Mouse (Mus musculus): ENCODE measurements at regions not wholly inside any gene's neighbourhood (a gene's known extent, or its start where the extent isn't known, plus 50 kb on each side); places are given as distances from the start of the nearest gene placed in this dataset.

- no peaks in the 10 kb centered on the region for H3K27me3 ChIP-seq (ENCODE audit: control insufficient read depth, insufficient read depth, low read length)
- WGBS: 72% methylated on average over 2 of the region's 2 CpGs
- DNase-seq (ENCODE audit: low read depth in 1 of 2, low spot score in 2 of 2): no peak
- H3K4me1 ChIP-seq (ENCODE audit: control insufficient read depth, insufficient read depth, insufficient read length): no peaks in the 10 kb centered on the region
- no peak for TF ChIP-seq CTCF (IDR thresholded peaks at IDR 0.05; ENCODE audit: extremely low read depth, insufficient read depth, insufficient read length, insufficient replicate concordance)
- TF ChIP-seq POLR2A (IDR thresholded peaks at IDR 0.05; ENCODE audit: low read depth, low read length): no peak
- no peak overlapping the region for H3K4me3 ChIP-seq (ENCODE audit: extremely low read depth, insufficient read depth, insufficient read length)
- H3K36me3 ChIP-seq (ENCODE audit: control insufficient read depth, insufficient read depth, low read length): no peaks in the 10 kb centered on the region
- H3K27ac ChIP-seq (ENCODE audit: insufficient read depth, low read length): no peak overlapping the region
These were observed 506.1 kb upstream of the Plxna2 start for GRCm38 (mm10) chr1:194111931-194112330.

DNA sequence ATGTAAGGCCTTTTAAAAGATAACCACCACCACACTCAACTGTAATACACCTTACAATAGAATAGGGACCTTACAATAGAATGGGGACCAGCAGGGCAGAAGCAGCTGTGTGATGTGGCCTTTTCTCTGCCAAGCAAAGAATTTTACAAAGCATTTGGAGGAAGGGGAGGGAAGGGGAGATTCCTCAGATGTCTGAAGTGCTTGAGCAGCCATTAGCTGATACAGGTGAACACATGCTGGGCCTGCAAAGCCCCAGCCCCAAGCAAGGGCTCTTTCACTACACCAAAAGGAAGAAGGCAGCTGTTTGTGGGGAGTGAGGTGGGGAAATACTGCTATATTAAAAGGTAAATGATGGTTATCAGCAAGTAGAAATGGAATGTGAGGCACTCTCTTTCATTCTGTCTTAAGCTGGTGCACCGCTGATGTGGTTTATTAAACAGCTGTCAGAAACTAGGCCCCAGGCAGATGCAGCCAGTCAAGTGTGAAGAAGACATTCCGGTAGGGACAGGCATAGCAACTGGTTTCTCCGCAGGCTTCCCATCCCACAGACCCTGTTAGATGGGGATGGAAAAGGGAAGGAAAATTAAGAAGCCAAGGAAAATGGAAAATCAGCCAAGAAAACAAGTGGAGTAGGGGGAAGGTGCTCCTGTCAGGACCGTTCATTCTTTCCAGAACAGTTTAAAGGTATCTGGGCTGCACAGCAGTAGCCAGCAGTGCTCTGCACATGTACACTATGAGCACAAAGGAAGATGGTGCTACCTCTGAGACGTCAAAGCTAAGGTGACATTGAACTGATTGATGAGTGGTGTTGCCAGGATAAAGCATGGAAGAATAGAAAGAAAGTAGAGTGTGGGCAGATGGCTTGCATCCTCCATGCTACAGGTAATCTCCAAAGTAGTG, 508.6 kb upstream of the Plxna2 start:
- H3K27ac ChIP-seq (ENCODE audit: insufficient read depth, low read length): no peak overlapping the region
- H3K36me3 ChIP-seq (ENCODE audit: control insufficient read depth, insufficient read depth, low read length): no peaks in the 10 kb centered on the region
- TF ChIP-seq POLR2A (IDR thresholded peaks at IDR 0.05; ENCODE audit: low read depth, low read length): no peak
- TF ChIP-seq CTCF (IDR thresholded peaks at IDR 0.05; ENCODE audit: extremely low read depth, insufficient read depth, insufficient read length, insufficient replicate concordance): no peak
- no peaks in the 10 kb centered on the region for H3K4me1 ChIP-seq (ENCODE audit: control insufficient read depth, insufficient read depth, insufficient read length)
- 85% methylated on average over 5 of the region's 5 CpGs for WGBS
- no peak overlapping the region for H3K4me3 ChIP-seq (ENCODE audit: extremely low read depth, insufficient read depth, insufficient read length)
- no peaks in the 10 kb centered on the region for H3K27me3 ChIP-seq (ENCODE audit: control insufficient read depth, insufficient read depth, low read length)
- no peak for DNase-seq (ENCODE audit: low read depth in 1 of 2, low spot score in 2 of 2)

DNA sequence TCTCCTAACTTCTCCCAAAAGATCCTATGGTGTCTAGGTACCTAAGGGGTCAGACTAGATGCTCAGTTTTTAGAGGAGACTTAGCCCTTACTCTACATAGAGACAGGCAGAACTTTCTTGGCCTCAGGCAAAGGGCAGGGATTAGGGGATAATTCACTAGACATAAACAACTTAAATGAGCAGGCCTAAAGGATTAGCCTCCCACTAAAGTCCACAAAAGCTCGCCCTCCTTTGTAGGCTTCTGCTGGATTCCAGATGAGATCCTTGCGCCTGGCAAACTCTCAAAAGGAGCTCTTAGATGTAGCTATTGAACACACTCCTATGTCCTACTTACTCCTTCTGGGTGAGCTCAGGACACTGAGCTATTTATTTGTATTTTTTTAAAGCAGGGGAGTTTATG, 509.9 kb upstream of the Plxna2 start:
- no peak overlapping the region for H3K4me3 ChIP-seq (ENCODE audit: extremely low read depth, insufficient read depth, insufficient read length)
- H3K27ac ChIP-seq (ENCODE audit: insufficient read depth, low read length): no peak overlapping the region
- H3K36me3 ChIP-seq (ENCODE audit: control insufficient read depth, insufficient read depth, low read length): no peaks in the 10 kb centered on the region
- TF ChIP-seq POLR2A (IDR thresholded peaks at IDR 0.05; ENCODE audit: low read depth, low read length): no peak
- no peak for TF ChIP-seq CTCF (IDR thresholded peaks at IDR 0.05; ENCODE audit: extremely low read depth, insufficient read depth, insufficient read length, insufficient replicate concordance)
- no peaks in the 10 kb centered on the region for H3K4me1 ChIP-seq (ENCODE audit: control insufficient read depth, insufficient read depth, insufficient read length)
- no peak for DNase-seq (ENCODE audit: low read depth in 1 of 2, low spot score in 2 of 2)
- H3K27me3 ChIP-seq (ENCODE audit: control insufficient read depth, insufficient read depth, low read length): no peaks in the 10 kb centered on the region
- 92% methylated on average over 2 of the region's 2 CpGs for WGBS

DNA sequence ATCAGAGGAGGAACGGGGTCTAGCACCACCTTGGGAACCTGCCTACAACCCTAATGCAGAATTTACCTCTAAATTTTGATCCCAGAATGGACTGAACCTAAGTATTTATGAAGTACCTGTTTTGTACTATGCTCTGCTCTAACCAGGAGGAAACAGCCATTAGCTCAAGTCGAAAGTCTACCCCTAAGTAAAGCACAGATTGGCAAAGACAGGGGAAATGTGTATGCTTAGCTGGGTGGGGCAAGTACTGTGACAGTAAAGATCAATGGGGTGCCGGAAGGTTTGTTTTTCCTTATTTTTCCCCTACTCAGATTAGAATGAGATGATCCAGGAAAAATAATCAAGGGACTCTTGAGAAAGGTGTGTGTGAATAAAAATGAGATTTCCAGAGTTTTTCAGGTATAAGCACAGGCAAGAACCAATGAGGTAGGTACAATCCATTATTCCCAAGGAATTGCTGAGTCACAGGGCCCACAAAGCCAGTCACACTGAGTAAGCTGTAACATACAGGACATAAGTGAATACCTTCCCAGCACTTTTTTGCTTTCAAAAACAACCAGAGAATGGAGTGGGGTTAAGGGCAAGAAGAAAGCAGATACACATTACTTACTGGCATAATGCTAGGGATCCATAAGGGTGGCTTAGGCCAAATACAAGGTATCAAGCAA, 510.6 kb upstream of the Plxna2 start:
- TF ChIP-seq POLR2A (IDR thresholded peaks at IDR 0.05; ENCODE audit: low read depth, low read length) (no peak), CTCF (IDR thresholded peaks at IDR 0.05; ENCODE audit: extremely low read depth, insufficient read depth, insufficient read length, insufficient replicate concordance) (no peak)
- 81% methylated on average over 3 of the region's 3 CpGs for WGBS
- no peak for DNase-seq (ENCODE audit: low read depth in 1 of 2, low spot score in 2 of 2)
- Histone ChIP-seq H3K4me1 (ENCODE audit: control insufficient read depth, insufficient read depth, insufficient read length) (no peaks in the 10 kb centered on the region), H3K4me3 (ENCODE audit: extremely low read depth, insufficient read depth, insufficient read length) (no peak overlapping the region), H3K27ac (ENCODE audit: insufficient read depth, low read length) (no peak overlapping the region), H3K36me3 (ENCODE audit: control insufficient read depth, insufficient read depth, low read length) (no peaks in the 10 kb centered on the region), H3K27me3 (ENCODE audit: control insufficient read depth, insufficient read depth, low read length) (no peaks in the 10 kb centered on the region)

DNA sequence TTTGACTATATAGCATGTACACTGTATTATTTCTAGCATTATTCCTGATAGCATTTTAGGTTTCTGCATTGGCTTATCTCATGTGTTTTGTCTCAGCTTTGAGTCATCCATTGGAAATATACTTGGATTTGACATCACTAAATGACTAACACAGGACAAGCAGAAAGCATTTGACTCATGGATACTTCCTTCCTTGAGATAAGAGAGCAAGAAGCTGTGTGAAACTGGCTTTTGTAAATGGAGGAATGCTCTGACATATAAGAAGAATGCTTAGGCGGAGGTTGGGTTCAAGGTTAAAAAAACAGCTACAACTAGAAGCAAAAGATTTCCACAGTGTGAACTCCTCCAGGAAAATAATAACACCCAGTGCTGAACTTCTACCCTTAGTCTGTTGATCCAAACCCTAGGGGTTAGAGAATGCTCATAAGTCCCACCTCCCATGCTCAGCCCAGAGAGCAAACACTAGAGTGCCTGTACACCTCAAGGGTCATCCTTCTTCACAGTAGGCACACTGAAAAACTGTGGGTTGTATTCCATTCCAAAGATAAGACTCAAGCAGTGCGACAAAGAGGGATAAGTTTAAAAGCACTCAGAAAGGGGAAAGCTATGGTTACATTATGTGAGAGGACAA, 528.0 kb upstream of the Plxna2 start:
- WGBS: 70% methylated on average over 2 of the region's 2 CpGs
- no peak for TF ChIP-seq POLR2A (IDR thresholded peaks at IDR 0.05; ENCODE audit: low read depth, low read length)
- no peak for TF ChIP-seq CTCF (IDR thresholded peaks at IDR 0.05; ENCODE audit: extremely low read depth, insufficient read depth, insufficient read length, insufficient replicate concordance)
- Histone ChIP-seq H3K27ac (ENCODE audit: insufficient read depth, low read length) (no peak overlapping the region), H3K4me3 (ENCODE audit: extremely low read depth, insufficient read depth, insufficient read length) (no peak overlapping the region), H3K27me3 (ENCODE audit: control insufficient read depth, insufficient read depth, low read length) (no peaks in the 10 kb centered on the region), H3K4me1 (ENCODE audit: control insufficient read depth, insufficient read depth, insufficient read length) (no peaks in the 10 kb centered on the region), H3K36me3 (ENCODE audit: control insufficient read depth, insufficient read depth, low read length) (no peaks in the 10 kb centered on the region)
- DNase-seq (ENCODE audit: low read depth in 1 of 2, low spot score in 2 of 2): no peak

- H3K4me1 ChIP-seq (ENCODE audit: control insufficient read depth, insufficient read depth, insufficient read length): no peaks in the 10 kb centered on the region
- H3K36me3 ChIP-seq (ENCODE audit: control insufficient read depth, insufficient read depth, low read length): no peaks in the 10 kb centered on the region
- no peak overlapping the region for H3K27ac ChIP-seq (ENCODE audit: insufficient read depth, low read length)
- H3K4me3 ChIP-seq (ENCODE audit: extremely low read depth, insufficient read depth, insufficient read length): no peak overlapping the region
- no peaks in the 10 kb centered on the region for H3K27me3 ChIP-seq (ENCODE audit: control insufficient read depth, insufficient read depth, low read length)
- TF ChIP-seq POLR2A (IDR thresholded peaks at IDR 0.05; ENCODE audit: low read depth, low read length): no peak
- no peak for TF ChIP-seq CTCF (IDR thresholded peaks at IDR 0.05; ENCODE audit: extremely low read depth, insufficient read depth, insufficient read length, insufficient replicate concordance)
- no peak for DNase-seq (ENCODE audit: low read depth in 1 of 2, low spot score in 2 of 2)
- WGBS: 92% methylated on average over 5 of the region's 5 CpGs
These were observed 559.5 kb upstream of the Plxna2 start for GRCm38 (mm10) chr1:194058512-194058911.
